Mouse (Mus musculus) heart, postnatal 0 days (tissue): ENCODE results near the gene Flnc. TPM values are rescaled to one million over a fixed set of nuclear protein-coding genes. Genes with fewer than 3 reads are reported as not detected.
A peak's percentile ranks its signal among the peaks of the same experiment; 100 is the strongest.

Experiments
- ATAC-seq: fragments of 200-750 bp; cut with Nextera tagmentation; 2 replicates; pipeline ENCODE4 v1.8.0; 2017; ENCODE audit warnings: low read depth, moderate number of reproducible peaks, moderate library complexity; ENCODE audit not compliant: insufficient read depth
- DNase-seq: peaks from one replicate; pipeline ENCODE4 v3.0.0-alpha.2; 2016; ENCODE audit warnings: low spot score
- H3K27ac ChIP-seq: fragments of 300-500 bp; sonication (generic); 2 replicates; pipeline ENCODE4 v1.5.1; 2014; ENCODE audit warnings: low read depth, mild to moderate bottlenecking
- H3K27me3 ChIP-seq: fragments of 300-500 bp; sonication (generic); 2 replicates; pipeline ENCODE4 v1.6.1; 2014; ENCODE audit warnings: low read length, mixed read lengths; ENCODE audit not compliant: control insufficient read depth, insufficient read depth
- H3K36me3 ChIP-seq: fragments of 300-500 bp; sonication (generic); replicated peaks from 2 replicates; pipeline ENCODE4 v1.6.1; 2014; ENCODE audit warnings: low read length, mixed read lengths; ENCODE audit not compliant: control insufficient read depth, insufficient read depth
- H3K4me1 ChIP-seq: fragments of 300-500 bp; sonication (generic); 2 replicates; pipeline ENCODE4 v1.6.1; 2014; ENCODE audit warnings: antibody characterized with exemption; ENCODE audit not compliant: control insufficient read depth, insufficient read depth
- H3K4me2 ChIP-seq: fragments of 300-500 bp; sonication (generic); 2 replicates; pipeline ENCODE4 v1.6.1; 2014; ENCODE audit warnings: low read depth, mild to moderate bottlenecking, low read length, moderate library complexity
- H3K4me3 ChIP-seq: fragments of 300-500 bp; sonication (generic); 2 replicates; pipeline ENCODE4 v1.5.1; 2014; ENCODE audit warnings: low read depth, low read length
- H3K9ac ChIP-seq: fragments of 300-500 bp; sonication (generic); replicated peaks from 2 replicates; pipeline ENCODE4 v1.6.1; 2014; ENCODE audit warnings: low read depth, low read length, mixed read lengths
- H3K9me3 ChIP-seq: fragments of 300-500 bp; sonication (generic); replicated peaks from 2 replicates; pipeline ENCODE4 v1.6.1; 2016; ENCODE audit warnings: low read length; ENCODE audit not compliant: control insufficient read depth
- CTCF ChIP-seq: IDR thresholded peaks from 2 replicates; pipeline ENCODE4 v1.5.1; 2016; ENCODE audit warnings: antibody characterized with exemption, control low read depth, low read depth
- EP300 ChIP-seq: IDR thresholded peaks from 2 replicates; pipeline ENCODE4 v1.6.1; 2016; ENCODE audit warnings: antibody characterized with exemption, low read depth
- WGBS: fragments of 180-500 bp; shearing (Covaris S2); extraction: QIAGEN DNeasy Blood & Tissue Kit; methylation state at CpG from one replicate; pipeline ENCODE4 v1.1.7; 2014; 5-methylcytosine and 5-hydroxymethylcytosine counted together
- polyA plus RNA-seq: library from polyadenylated mRNA; unstranded; fragments of >200 nt; fragmentation: Nextera tagmentation; extraction: Ambion mirVana; gene quantifications from 2 replicates; pipeline ENCODE4 v1.2.1, GENCODE M21; 2015
- total RNA-seq: library from RNA; depleted of rRNA; stranded (reverse); fragments of >200 nt; gene quantifications from 2 replicates; pipeline ENCODE4 v1.2.3, GENCODE M21; 2014; ENCODE audit warnings: low replicate concordance

Flnc gene
- total and polyA plus RNA-seq, 2 experiments from 2014 or later = 24.3 to 241 TPM

DNA sequence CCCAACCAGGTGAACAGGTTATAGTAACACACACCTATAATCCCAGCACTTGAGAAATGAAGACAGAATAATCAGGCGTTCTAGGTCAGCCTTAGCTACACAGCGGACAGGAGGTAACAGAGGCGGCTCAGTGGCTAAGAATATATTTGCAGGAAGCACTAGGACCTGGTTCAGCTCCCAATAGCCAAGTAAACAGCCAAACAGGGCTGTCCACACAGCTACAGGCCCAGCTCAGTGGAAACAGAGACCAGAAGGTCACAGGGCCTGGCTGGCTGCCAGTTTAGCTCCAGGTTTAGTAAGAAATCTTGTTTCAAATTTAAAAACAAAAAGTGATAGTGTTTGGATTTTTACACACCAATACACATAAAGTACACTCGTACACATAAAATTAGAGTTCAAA lies 61.0 kb downstream of the Flnc start:
- 63% methylated on average over 4 of the region's 4 CpGs for WGBS
- ATAC-seq = no peak

DNA sequence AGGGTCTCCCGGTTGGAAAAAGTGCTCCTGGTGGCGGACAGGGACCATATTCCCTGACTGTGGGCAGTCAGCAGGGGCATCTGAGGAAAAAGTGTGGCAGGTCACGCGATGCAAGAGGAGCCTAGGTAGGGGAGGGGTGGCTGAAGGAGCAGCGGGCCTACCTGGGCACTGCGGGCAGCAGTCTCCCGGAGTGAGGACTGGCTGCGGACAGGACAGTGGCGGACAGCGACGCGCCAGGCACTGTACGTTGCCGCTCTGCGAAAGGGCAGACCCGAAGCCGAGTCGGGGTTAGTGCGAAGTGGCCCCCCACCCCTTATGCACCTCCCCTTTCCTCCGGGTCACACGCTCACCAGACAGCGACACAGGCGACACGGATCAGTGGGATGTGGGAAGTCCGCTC lies 63.2 kb downstream of the Flnc start:
- TF ChIP-seq CTCF (no peak), EP300 (no peak)
- Histone ChIP-seq H3K4me1 (no peaks in the 10 kb centered on the region), H3K27ac (no peak overlapping the region), H3K4me3 (no peak overlapping the region), H3K9me3 (no peaks in the 10 kb centered on the region), H3K9ac (no peak overlapping the region), H3K4me2 (peak overlapping the region; percentile 6; the same call in 1 of the 2 replicates), H3K36me3 (no peaks in the 10 kb centered on the region), H3K27me3 (peaks cover 28% of the 10 kb centered on the region)
- WGBS = 29% methylated on average over 25 of the region's 25 CpGs
- DNase-seq = no peak
- no peak for ATAC-seq

More for the DNA sequence above, 61.0 kb downstream of the Flnc start:
- H3K36me3 ChIP-seq = no peaks in the 10 kb centered on the region
- no peak overlapping the region for H3K4me3 ChIP-seq
- H3K4me1 ChIP-seq = no peaks in the 10 kb centered on the region
- H3K4me2 ChIP-seq = no peak overlapping the region
- H3K9me3 ChIP-seq = no peaks in the 10 kb centered on the region
- DNase-seq = no peak
- H3K27me3 ChIP-seq = peaks cover 30% of the 10 kb centered on the region
- no peak overlapping the region for H3K27ac ChIP-seq
- no peak for TF ChIP-seq EP300
- TF ChIP-seq CTCF = no peak
- H3K9ac ChIP-seq = no peak overlapping the region

DNA sequence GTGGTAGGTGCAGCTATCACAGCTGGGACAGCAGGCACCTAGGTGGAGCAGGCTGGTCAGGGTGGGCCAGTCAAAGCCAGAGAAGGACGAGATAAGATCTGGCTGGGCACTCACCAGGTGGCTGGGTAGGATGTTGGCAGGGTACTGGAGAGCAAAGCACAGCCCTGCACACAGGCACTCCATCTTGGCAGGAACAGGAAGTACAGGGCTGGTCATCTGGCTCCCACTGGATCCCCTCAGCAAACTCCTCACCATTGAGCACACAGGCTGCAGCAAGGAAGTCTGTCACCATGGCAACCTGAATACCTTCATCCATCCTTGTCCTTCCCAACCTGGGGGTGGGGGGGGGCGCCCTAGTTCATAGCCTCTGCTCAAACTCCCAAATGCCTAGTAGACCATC lies 64.7 kb downstream of the Flnc start:
- Histone ChIP-seq H3K4me1 (no peaks in the 10 kb centered on the region), H3K4me3 (no peak overlapping the region), H3K27ac (no peak overlapping the region), H3K27me3 (peaks cover 23% of the 10 kb centered on the region), H3K4me2 (no peak overlapping the region), H3K36me3 (no peaks in the 10 kb centered on the region), H3K9ac (no peak overlapping the region), H3K9me3 (no peaks in the 10 kb centered on the region)
- whole genome bisulfite sequencing = 28% methylated on average over 2 of the region's 2 CpGs
- DNase-seq (no peak), ATAC-seq (no peak)
- TF ChIP-seq EP300 (no peak), CTCF (no peak)

GRCm38 (mm10) chr6:29500177-29500576 lies 67.1 kb downstream of the Flnc start:
- Histone ChIP-seq H3K4me3 (no peak overlapping the region), H3K36me3 (no peaks in the 10 kb centered on the region), H3K9ac (no peak overlapping the region), H3K9me3 (no peaks in the 10 kb centered on the region), H3K4me1 (no peaks in the 10 kb centered on the region), H3K27ac (no peak overlapping the region), H3K27me3 (peaks cover 23% of the 10 kb centered on the region), H3K4me2 (no peak overlapping the region)
- 72% methylated on average over 7 of the region's 7 CpGs for WGBS
- TF ChIP-seq CTCF (no peak), EP300 (no peak)
- ATAC-seq (no peak), DNase-seq (no peak)

GRCm38 (mm10) chr6:29500810-29501209 lies 67.8 kb downstream of the Flnc start:
- no peaks in the 10 kb centered on the region for H3K4me1 ChIP-seq
- 88% methylated on average over 6 of the region's 6 CpGs for WGBS
- no peak overlapping the region for H3K4me2 ChIP-seq
- no peaks in the 10 kb centered on the region for H3K9me3 ChIP-seq
- H3K4me3 ChIP-seq = no peak overlapping the region
- peaks cover 18% of the 10 kb centered on the region for H3K27me3 ChIP-seq
- TF ChIP-seq CTCF (no peak), EP300 (no peak)
- ATAC-seq (no peak), DNase-seq (no peak)
- no peak overlapping the region for H3K27ac ChIP-seq
- H3K36me3 ChIP-seq = no peaks in the 10 kb centered on the region
- H3K9ac ChIP-seq = no peak overlapping the region

GRCm38 (mm10) chr6:29501599-29501998 lies 68.5 kb downstream of the Flnc start:
- peaks cover 14% of the 10 kb centered on the region for H3K27me3 ChIP-seq
- no peaks in the 10 kb centered on the region for H3K9me3 ChIP-seq
- DNase-seq (no peak), ATAC-seq (no peak)
- H3K27ac ChIP-seq = no peak overlapping the region
- H3K4me2 ChIP-seq = no peak overlapping the region
- WGBS = 91% methylated on average over 1 of the region's 1 CpGs
- no peak overlapping the region for H3K4me3 ChIP-seq
- H3K9ac ChIP-seq = no peak overlapping the region
- H3K4me1 ChIP-seq = no peaks in the 10 kb centered on the region
- no peaks in the 10 kb centered on the region for H3K36me3 ChIP-seq
- TF ChIP-seq EP300 (no peak), CTCF (peak; percentile 53)
